Comparison of ENCODE assay signal across 28 mouse cellular contexts in genomic region chr12:87132784-87133183, GRCm38 (mm10). TPM values are rescaled to one million over a fixed set of nuclear protein-coding genes. Genes with fewer than 3 reads are reported as not detected.
DNase-seq lines count a peak whose midpoint lies in the region; ATAC-seq and TF ChIP-seq lines count a peak whose summit lies in the region.
"Had no signal": no experiment of that assay in that cellular context is flagged by ENCODE, and none has a peak within 500 bp of the region (broad histone marks: within the 10 kb centered on the region; RNA-seq: fewer than 3 reads in every experiment).

No protein-coding gene starts in this region.

- peak; percentile 47; the same call in 1 of the 2 replicates for ATAC-seq in liver, embryonic 15.5 days (ENCODE audit: insufficient read depth)
- peak; percentile 56; the same call in 1 of the 2 replicates for ATAC-seq in megakaryocyte-erythroid progenitor cell, adult 5-6 weeks (replicated peaks; ENCODE audit: low FRiP score, low TSS enrichment, poor library complexity, severe bottlenecking)
- ATAC-seq: forebrain, embryonic 15.5 days; hindbrain, postnatal 0 days; Patski had no signal

- no peaks in the 10 kb centered on the region for H3K9me3 ChIP-seq in liver, embryonic 15.5 days (replicated peaks)
- H3K9me3 ChIP-seq: embryonic facial prominence, embryonic 12.5 days; embryonic facial prominence, embryonic 15.5 days; forebrain, embryonic 15.5 days; heart, embryonic 12.5 days; heart, embryonic 15.5 days; hindbrain, embryonic 10.5 days had no signal

- H3K9ac ChIP-seq in liver, embryonic 15.5 days, result no peak overlapping the region
- H3K9ac ChIP-seq: embryonic facial prominence, embryonic 12.5 days; embryonic facial prominence, embryonic 15.5 days; forebrain, embryonic 15.5 days; heart, embryonic 12.5 days; heart, embryonic 15.5 days; hindbrain, embryonic 14.5 days had no signal

- no peak for TF ChIP-seq CTCF in testis, adult 2 months (IDR thresholded peaks at IDR 0.05; ENCODE audit: control insufficient read depth, insufficient read depth, insufficient replicate concordance, low read depth, low read length)

- no peak overlapping the region for H3K4me3 ChIP-seq in testis, adult 2 months (ENCODE audit: control insufficient read depth, low read depth, low read length)
- H3K4me3 ChIP-seq in liver, embryonic 15.5 days (replicated peaks), result no peak overlapping the region
- H3K4me3 ChIP-seq: embryonic facial prominence, embryonic 12.5 days; embryonic facial prominence, embryonic 15.5 days; forebrain, embryonic 15.5 days; heart, embryonic 12.5 days; heart, embryonic 15.5 days; hindbrain, embryonic 10.5 days had no signal

- H3K4me1 ChIP-seq in testis, adult 2 months (ENCODE audit: control insufficient read depth, insufficient read depth, low read length), result no peaks in the 10 kb centered on the region
- peaks cover 7% of the 10 kb centered on the region; the same call in 1 of the 2 replicates for H3K4me1 ChIP-seq in liver, embryonic 15.5 days (replicated peaks)
- H3K4me1 ChIP-seq: embryonic facial prominence, embryonic 12.5 days; embryonic facial prominence, embryonic 15.5 days had no signal

- WGBS in liver, embryonic 15.5 days (ENCODE audit: insufficient replicate concordance), result 46% methylated on average over 9 of the region's 9 CpGs

- peak overlapping the region; percentile 80 for H3K27ac ChIP-seq in testis, adult 2 months (ENCODE audit: control insufficient read depth, insufficient read depth, low read depth, low read length)
- no peak overlapping the region for H3K27ac ChIP-seq in liver, embryonic 15.5 days (replicated peaks)
- H3K27ac ChIP-seq: embryonic facial prominence, embryonic 12.5 days; embryonic facial prominence, embryonic 15.5 days; forebrain, embryonic 15.5 days; heart, embryonic 15.5 days; hindbrain, embryonic 10.5 days; hindbrain, embryonic 14.5 days; hindbrain, postnatal 0 days had no signal

- H3K4me2 ChIP-seq in liver, embryonic 15.5 days, result no peak overlapping the region
- H3K4me2 ChIP-seq: embryonic facial prominence, embryonic 12.5 days; embryonic facial prominence, embryonic 15.5 days; forebrain, embryonic 15.5 days; heart, embryonic 12.5 days; heart, embryonic 15.5 days; hindbrain, embryonic 14.5 days had no signal

- peak; percentile 75 for DNase-seq in heart, adult 11 months
- DNase-seq in heart, adult 18-20 months, result no peak
- no peak for DNase-seq in testis, postnatal 14 days (ENCODE audit: low spot score)
- DNase-seq in kidney, postnatal 36 days, result no peak
- no peak for DNase-seq in spleen, adult 18-20 months
- DNase-seq: adrenal gland, postnatal 10 days; adrenal gland, postnatal 36 days; cerebellum, adult 18-20 months; cerebellum, adult 9-10 months; cerebellum, postnatal 14 days; gastrocnemius, postnatal 10 days; gastrocnemius, postnatal 36 days; heart, postnatal 10 days; heart, postnatal 36 days had no signal

- peaks cover 4% of the 10 kb centered on the region for H3K36me3 ChIP-seq in testis, adult 2 months (ENCODE audit: control insufficient read depth, insufficient read depth, low read length)
- H3K36me3 ChIP-seq in liver, embryonic 15.5 days (replicated peaks), result peaks cover 8% of the 10 kb centered on the region; the same call in 1 of the 2 replicates

- no peaks in the 10 kb centered on the region for H3K27me3 ChIP-seq in testis, adult 2 months (ENCODE audit: control insufficient read depth, insufficient read depth, low read length)
- no peaks in the 10 kb centered on the region for H3K27me3 ChIP-seq in liver, embryonic 15.5 days
- H3K27me3 ChIP-seq: embryonic facial prominence, embryonic 12.5 days; embryonic facial prominence, embryonic 15.5 days; forebrain, embryonic 15.5 days; heart, embryonic 12.5 days; heart, embryonic 15.5 days; Patski had no signal

- no peak; the same call in 1 of the 2 replicates for TF ChIP-seq POLR2A in testis, adult 2 months (IDR thresholded peaks at IDR 0.05; ENCODE audit: control insufficient read depth, low read depth, low read length)

RNA-seq across cellular contexts. Expression of gene Gstz1, which starts 14.2 kb away (rescaled TPM):
- 10 to 100 TPM; 47.5 to 50.0 TPM for total RNA-seq in heart, adult 18-20 months (2021)
- polyA plus RNA-seq in testis, adult 2 months (2012; rRNA removed), result 76.4 and 81.4 TPM in 2 replicates
- polyA plus RNA-seq in liver, embryonic 15.5 days (2015; fragmentation: Nextera tagmentation; extraction: Ambion mirVana), result 99.1 and 101 TPM in 2 replicates
- 32.8 and 38.3 TPM in 2 replicates for total RNA-seq in megakaryocyte-erythroid progenitor cell, adult 5-6 weeks (2014; fragmentation: Nextera tagmentation)
- total RNA-seq in megakaryocyte-erythroid progenitor cell, adult 5-6 weeks (2017), result 25.1 and 43.6 TPM in 2 replicates

RNA-seq across cellular contexts. Expression of gene Pomt2, which starts 15.0 kb away (rescaled TPM):
- 1 to 10 TPM; 8.5 to 9.4 TPM for total RNA-seq in heart, adult 18-20 months (2021)
- polyA plus RNA-seq in testis, adult 2 months (2012; rRNA removed), result 66.1 and 69.6 TPM in 2 replicates
- 3.8 and 4.0 TPM in 2 replicates for polyA plus RNA-seq in liver, embryonic 15.5 days (2015; fragmentation: Nextera tagmentation; extraction: Ambion mirVana)
- total RNA-seq in megakaryocyte-erythroid progenitor cell, adult 5-6 weeks (2014; fragmentation: Nextera tagmentation), result 6.6 and 10.4 TPM in 2 replicates
- total RNA-seq in megakaryocyte-erythroid progenitor cell, adult 5-6 weeks (2017), result 5.1 and 7.7 TPM in 2 replicates

RNA-seq across cellular contexts. Expression of gene Ngb, which starts 30.4 kb away (rescaled TPM):
- total RNA-seq in heart, adult 18-20 months (2021), result not detected
- 1.5 and 2.0 TPM in 2 replicates for polyA plus RNA-seq in testis, adult 2 months (2012; rRNA removed)
- polyA plus RNA-seq in liver, embryonic 15.5 days (2015; fragmentation: Nextera tagmentation; extraction: Ambion mirVana), result 0.16 TPM in 1 of 2 replicates, not detected in the other
- not detected in 2 replicates for total RNA-seq in megakaryocyte-erythroid progenitor cell, adult 5-6 weeks (2014; fragmentation: Nextera tagmentation)
- total RNA-seq in megakaryocyte-erythroid progenitor cell, adult 5-6 weeks (2017), result not detected in 2 replicates
- total RNA-seq: gastrocnemius, adult 18-20 months; gastrocnemius, postnatal 36 days; granulocyte monocyte progenitor cell, adult 5-6 weeks; heart, postnatal 36 days had no signal
- polyA plus RNA-seq: heart, embryonic 12.5 days had no signal
